Mouse (Mus musculus) neutrophil, adult 5-6 weeks (primary cell): ENCODE measurements around the gene Syne2. TPM values are rescaled to one million over a fixed set of nuclear protein-coding genes. Genes with fewer than 3 reads are reported as not detected.
A peak's percentile ranks its signal among the peaks of the same experiment; 100 is the strongest.

ENCODE experiments used
- ATAC-seq: fragments of 151-379, 151-347 bp; 2 replicates; pipeline ENCODE4 v1.8.0; 2017; ENCODE audit warnings: mild to moderate bottlenecking, moderate TSS enrichment; ENCODE audit not compliant: insufficient number of reproducible peaks, poor library complexity, low FRiP score, severe bottlenecking; ENCODE audit errors: extremely low read depth
- total RNA-seq: library from RNA; stranded (forward); fragments of 200-1000 nt; gene quantifications from 2 replicates; pipeline ENCODE4 v1.2.3, GENCODE M21; 2017

Syne2 gene
- total RNA-seq, 1 experiment from 2014 or later = 21.5 TPM

DNA sequence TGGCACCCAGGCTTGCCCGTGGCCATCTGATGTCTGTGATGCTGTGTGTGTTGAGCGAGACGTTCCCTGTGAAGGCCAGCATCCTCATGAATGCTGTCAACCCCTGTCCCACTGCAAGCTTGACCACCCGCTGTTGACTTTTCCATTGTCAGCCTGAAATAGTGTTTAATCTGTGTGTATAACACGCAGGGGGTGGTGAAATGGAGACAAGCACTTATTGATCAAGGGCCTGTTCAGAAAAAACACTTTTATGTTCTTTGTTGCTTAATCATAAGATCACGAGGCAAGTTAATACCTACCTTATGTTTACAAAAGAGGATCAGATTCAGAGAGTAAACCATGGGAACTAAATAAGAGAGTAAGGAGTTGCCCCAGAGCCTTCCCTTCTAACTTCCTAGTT is 191.1 kb downstream of the Syne2 start:
- no peak for ATAC-seq

DNA sequence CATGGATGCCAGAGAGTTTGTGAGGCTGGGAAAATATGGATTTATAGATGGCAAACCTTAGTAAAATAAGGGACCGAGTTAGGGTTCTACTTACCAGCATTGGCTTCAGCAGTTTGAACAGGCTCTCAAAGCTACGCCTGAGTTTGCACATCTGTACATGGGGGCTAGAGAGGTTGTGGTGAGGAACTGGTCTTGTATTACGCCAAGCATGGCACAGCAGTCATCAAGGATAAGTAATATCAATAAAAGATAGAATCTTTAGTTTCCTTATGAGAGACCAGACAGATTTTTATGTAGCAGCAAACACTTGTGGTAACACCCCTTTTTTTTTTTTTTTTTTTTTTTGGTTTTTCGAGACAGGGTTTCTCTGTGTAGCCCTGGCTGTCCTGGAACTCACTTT is 194.9 kb downstream of the Syne2 start:
- ATAC-seq = no peak

DNA sequence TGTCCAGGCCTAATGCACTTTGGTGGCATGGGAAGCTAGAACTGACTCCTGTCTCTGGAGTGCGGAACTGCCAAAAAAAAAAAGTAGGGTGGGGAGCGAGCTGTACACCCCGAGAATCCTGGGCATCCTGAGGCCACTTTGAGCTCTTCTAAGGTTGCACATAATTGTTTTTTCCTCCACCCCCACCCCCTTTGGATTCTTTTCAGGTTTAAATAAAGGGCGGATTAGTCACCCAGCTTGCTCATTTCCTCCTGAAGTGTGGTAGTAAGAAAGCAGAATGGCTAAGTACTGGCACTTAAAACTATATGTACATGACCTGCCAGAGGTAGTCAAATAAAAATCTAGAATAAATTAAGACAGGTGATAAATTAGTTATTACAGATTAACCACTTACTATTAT is 195.5 kb downstream of the Syne2 start:
- ATAC-seq = no peak

DNA sequence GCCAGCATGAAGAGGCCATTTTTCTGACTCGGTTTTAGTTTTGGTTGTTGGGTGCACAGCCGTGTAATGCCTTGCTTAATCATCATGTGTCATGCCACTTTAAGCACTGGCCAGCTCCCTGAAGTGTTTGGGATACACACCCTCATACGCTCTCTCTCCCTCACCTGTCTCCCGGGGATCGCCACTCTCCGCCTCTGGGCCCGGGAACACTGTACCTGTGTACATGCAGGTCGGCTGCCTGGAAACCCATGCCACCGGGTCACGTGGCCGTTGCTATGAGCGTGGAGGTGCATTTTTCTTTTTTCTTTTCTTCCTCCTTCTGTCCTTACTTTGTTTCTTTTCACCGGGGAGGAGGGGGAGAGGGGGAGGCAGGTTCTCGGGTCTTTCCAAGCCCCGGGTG is 197.1 kb downstream of the Syne2 start:
- ATAC-seq = no peak

DNA sequence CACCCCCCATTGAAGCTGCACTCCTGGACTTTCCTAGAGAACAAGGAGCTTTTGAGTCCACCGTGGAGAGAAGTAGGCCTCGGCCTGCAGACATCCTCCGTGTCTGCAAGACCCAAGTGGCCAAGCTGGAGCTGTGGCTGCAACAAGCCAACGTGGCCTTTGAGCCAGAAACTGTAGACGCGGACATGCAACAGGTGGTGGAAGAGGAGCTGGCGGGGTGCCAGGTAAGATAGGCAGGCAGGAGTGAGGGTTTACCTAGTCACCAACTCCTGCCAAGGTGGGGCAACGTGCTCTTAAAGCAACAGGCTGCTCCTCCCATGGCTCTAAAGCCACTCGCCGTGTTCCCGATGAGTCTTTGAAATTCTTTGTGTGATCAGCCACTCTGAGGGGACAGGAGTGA is 197.6 kb downstream of the Syne2 start:
- ATAC-seq = no peak

DNA sequence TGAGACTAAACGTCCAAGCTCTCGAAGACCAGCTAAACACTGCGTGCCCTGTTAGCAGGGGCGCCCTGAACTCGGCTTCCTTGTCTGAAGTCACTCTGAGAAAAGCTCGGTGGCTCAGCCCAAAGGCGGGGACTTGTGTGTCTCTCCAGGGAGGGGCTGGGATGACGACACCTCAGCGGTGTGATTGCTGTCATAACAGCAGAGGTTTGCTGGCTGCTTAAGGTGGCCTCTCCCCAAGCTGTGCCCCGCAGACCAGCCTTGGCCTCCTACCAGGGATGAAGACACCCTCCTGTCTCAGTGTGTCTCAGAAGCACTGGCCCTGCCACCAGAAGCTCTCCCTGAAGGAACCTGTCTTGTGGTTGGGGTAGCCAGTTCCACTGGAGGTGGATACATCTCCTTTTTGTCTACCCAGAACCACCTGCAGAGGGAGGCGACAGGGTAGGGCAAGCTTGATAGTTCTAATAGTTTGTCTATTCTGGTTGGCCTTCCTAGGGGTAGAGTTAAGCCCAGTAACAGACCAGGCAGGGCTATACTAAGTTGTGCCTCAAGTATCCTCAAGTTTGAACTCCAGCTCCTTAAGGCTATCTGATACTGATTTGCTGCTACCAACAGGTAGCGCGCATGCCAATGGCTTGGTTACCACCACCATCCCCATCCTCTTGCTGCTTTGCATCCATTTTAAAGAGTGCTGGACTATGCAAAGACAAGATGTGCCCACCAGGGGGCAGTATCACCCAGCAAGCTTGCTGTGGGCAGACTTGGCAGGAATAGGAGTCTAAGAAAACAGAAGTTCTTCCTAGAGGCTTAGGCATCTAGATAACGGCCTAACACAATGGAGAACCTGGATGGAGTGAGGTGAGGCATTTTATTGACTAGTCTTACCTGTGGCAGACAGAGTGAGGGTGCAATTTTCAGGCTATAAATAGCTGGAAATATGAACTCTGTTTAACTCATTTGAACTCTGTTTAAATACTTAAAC is 198.5 kb downstream of the Syne2 start:
- peak; percentile 72 for ATAC-seq

DNA sequence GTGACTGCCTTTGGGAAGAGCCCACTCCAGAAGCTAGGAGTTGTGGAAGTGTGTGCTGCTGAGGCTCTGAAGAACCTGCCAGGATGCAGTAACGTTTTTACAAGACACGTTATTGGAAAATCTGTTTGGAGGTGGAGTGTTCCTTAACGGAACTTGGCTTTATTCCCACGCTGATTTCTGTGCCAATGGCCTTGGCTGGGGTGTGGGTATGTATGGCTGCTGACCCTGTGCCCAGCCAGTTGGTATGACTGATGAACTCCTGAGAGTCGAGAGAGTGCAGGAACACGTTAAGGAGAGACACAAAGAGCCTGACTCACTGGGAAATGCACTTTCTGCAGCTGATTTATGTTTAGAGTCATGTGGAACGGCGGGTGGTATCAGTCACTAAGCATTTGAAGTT is 200.7 kb downstream of the Syne2 start:
- no peak for ATAC-seq

DNA sequence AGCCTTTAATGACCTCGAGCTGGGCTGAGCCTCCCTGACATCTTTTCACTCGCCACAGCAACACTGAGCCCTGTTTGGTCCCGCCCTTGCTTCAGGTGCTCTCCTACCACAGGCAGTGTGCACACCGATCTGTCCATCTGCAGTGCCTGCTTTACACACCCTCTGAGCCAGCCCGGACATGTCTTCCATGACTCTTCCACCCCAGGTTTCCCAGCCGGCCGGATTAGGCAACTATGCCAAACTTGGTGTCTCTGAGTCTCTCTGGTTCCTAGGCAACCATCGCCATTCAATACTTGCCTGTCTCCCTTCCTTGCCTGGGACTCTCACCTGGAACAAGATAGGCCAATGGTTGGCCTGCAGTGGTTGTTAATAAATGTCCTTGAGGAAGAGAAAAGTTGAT is 224.4 kb downstream of the Syne2 start:
- ATAC-seq = no peak

DNA sequence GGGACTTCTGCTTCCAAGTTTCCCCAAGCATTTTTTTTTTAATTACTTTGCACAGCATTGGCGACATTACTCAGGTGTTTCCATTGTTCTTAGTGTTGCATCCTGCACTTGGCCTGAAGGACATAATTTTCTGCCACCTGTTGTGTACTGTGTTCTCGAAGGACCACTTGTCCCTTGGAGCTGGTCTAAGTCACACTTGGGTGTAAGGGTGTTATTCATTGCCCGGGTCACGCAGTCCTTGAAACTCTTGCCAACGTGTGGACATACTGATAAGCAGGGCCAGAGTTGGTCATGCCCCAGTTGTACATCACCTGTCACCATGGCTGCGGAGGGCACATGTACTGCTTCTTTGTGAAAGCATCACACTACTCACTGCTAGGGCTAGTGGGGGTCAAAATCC is 228.6 kb downstream of the Syne2 start:
- ATAC-seq = no peak

DNA sequence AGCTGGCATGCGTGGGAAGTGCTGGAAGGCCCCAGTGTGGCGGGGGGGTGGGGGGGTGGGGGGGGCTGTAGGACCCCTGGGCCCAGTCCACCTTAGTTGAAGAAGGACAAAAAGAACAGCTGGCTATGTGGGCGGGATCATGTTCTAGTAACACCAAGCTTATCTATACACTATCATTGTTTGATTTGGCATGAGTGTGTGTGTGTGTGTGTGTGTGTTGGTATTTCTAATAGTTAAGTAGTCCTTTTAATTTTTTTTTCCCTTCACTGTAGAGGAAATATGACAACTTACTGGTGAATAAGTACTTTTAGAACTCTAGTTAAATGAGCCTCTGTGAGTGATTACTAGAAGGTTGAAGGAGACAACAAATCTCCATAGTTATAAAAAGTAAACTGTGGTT is 230.0 kb downstream of the Syne2 start:
- ATAC-seq = no peak

DNA sequence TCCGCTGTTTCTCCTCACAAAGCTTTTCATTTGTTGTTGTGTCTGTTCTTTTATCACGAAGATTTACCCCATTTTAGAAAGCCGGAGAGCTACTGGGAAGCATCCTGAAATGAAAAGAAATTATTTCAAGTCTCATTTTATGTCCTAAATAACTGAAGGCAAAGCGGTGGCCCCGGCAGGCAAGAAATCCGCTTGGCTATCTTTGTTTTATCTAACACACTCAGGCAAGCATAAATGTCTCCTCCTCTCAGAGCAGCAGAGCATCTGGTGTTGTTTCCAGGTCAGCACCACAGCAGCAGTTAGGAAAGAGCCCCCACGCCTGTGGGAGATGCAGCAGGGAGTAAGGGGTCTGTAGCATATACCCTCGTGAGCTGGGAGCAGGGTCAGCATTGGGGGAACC is 230.7 kb downstream of the Syne2 start:
- no peak for ATAC-seq

DNA sequence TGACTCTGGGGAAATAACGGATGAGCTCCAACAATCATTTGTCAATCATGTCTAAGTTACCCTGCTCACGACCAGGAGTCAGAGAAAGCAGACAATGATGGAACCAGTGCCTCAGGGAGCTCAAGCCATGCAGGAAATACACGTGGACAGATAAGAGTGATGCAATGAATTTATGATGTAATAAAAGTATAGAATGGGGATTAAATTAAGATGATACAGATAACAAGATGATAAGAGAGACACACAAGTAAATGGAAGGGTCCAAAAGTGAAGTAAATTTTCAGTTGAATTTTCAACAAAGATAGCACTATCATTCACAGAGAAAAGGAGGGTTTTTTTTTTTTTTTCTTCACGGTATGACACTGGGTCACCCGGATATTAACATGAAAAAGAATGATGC is 231.4 kb downstream of the Syne2 start:
- no peak for ATAC-seq

DNA sequence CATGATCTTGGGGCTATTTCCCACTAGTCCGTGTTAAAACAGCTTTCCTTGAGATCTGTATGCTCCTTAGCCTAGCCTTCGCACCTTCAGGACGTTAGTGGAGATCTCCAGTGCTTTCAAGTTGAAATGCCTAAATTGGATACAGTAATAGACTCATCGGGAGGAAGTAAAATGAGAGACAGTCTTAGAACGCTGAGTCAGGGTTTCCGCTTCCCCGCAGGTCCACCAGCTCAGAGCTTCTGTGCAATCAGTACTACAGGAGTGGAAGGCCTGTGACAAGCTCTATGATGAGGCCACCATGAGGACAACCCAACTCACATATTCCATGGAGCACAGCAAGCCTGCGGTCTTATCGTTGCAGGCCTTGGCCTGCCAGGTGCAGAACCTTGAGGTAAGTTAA is 233.9 kb downstream of the Syne2 start:
- ATAC-seq = no peak

DNA sequence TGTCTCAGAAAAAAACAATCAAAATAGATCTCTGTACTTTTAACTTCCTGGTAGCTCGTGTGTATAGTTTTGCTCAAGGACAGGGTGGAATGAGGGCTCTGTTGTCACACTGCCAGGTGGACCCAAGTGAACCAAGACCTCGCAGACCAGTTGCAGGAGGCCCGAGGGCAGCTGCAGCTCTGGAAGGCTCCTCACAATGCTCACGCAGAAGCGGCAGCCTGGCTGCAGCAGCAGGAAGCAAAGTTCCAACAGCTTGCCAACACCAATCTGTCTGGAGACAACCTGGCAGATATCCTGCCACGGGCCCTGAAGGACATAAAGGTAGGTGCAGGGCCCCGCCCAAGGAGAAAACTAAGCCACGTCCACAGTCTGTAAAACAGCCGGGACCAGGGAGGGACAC is 236.7 kb downstream of the Syne2 start:
- ATAC-seq = no peak

DNA sequence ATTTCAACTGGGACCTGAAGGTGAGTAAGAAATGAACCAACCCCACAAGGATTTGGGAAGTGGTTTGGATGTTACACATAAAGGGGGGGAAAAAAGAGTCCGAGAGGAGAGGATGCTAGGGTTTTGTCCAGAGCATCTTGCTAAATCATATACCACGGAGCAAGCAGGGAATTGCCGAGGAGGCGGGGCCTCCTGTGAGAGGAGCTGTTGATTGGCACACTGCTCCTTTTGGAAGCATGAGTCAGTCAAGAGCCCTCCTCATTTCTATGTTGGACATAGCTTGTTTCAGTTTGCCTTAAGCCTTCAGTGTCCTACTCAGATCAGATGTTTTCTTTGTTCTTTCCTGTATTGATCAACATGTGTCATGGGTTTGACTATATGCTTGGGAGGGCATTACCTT is 245.1 kb downstream of the Syne2 start:
- no peak for ATAC-seq

DNA sequence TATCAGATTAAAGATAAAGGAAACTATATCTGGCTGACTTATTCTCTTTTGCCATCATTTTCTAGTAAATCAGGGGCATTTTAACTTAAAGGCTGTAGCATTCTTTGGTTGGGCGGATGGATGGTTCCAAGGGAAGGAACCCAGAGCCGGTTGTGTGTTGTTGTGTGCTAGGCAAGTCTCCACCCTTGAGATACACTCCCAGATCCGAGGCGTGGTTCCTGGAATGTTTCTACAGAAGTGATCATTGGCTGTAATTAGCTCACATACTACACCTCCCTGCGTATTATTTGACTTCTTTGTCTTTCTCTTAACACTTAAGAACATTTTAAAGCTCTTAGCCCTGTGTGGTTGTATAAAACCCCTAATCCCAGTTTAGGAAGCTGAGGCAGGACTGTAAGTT is 252.5 kb downstream of the Syne2 start:
- ATAC-seq = no peak

DNA sequence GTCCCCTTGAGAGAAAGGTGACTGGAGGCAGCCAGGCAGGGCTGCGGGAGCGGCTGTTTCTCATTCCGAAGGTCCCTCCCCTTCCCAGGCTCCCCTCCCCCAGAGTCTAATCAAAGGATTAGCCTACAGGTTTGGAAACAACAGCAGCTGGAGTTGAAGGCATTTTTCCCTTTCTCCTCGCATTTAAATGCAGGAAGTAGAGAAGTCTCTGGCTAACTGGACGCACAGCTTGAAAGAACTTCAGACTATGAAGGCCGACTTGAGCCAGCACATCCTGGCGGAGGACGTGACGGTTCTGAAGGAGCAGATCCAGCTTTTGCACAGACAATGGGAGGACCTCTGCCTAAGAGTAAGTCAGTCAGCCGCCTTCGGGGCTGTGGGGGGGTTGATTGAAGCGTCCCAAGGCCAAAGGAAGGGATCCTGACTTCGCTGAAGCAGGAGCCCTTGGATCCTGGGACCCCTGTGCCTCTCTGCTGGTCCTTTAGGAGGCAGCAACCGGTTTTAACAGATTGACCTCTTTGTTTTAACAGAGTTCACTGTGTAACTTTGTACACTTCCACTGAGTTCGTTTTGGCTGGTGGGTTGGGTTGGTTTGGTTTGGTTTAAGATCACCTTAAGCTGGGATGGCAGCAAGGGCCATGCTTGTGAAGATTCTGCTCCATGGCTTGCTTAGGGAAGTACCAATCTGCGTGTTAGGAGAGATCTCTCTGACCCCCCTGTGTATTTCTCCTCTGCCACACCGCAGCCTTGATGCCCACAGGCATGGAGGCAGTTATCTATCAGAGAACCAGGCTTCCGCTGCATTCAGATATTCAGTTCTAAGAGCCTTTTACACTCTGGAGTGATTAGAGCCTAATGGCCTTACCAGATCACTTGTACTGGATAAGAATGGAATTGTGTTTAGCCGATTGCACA is 254.3 kb downstream of the Syne2 start:
- no peak for ATAC-seq

DNA sequence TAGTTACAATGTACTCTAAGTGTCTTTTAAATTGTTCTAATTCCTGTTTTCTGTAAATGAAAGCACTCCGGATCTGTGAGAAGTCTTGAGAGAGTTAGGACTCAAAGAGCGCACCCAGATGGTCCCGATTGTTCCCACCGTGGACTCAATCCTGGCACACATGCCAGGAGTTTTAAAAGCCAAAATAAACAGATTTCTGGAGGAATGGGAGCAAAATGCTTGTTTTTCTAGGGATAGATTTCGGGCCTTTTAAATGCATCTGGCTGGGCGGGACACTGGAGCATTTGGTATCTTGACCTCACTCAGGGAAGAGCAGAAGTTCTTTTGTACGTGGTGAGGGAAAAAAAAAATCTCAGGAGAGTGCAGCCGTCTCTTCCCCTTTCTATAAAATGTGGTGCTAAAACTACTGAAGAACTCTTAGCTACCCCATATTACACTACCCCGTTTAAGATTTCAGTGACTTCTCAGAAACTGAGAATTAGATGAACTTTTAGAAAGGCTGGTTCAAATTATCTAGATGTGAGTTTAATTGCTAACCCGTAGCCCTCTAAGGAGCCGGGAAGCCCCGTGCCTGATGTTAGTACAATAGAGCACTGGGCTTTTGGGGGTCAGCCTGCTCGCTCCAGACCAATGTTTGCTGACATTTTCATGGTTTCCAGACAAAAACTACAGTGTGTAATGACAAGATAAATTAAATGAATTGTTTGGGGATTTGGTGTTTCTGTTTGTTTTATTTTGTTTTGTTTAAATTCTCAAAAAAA is 255.3 kb downstream of the Syne2 start:
- ATAC-seq = no peak

DNA sequence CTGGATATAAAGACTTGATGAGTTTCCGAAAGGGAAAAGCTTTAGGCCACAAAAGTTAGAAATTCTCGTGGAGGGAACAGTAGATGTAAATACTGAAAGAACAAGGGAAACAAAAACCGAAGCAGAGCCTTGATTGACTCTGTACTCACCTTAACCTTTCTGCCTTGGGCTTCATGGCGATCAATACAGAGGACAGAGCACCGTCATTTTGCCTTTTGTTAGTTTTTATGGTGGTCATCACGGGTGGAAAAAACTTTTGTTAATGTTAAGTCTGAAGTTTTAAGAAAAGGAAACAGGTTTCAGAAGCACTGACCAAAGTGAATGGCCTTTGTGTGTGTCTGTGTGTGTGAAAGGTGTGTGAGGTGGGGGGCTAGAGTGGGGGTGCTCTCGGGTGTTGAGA is 256.0 kb downstream of the Syne2 start:
- ATAC-seq = no peak
